Mouse (Mus musculus): ENCODE results near the gene Lmo2.
"Not testable (repeated sequence)": the region's sequence is repeated elsewhere in the genome, so short reads cannot be mapped to it uniquely, and the experiment has no call there.

Gene Lmo2

GRCm38 (mm10) chr2:103977716-103978115 is 19.9 kb downstream of the Lmo2 start:
- no peak for DNase-seq (ENCODE audit: low read depth, low spot score)

DNA sequence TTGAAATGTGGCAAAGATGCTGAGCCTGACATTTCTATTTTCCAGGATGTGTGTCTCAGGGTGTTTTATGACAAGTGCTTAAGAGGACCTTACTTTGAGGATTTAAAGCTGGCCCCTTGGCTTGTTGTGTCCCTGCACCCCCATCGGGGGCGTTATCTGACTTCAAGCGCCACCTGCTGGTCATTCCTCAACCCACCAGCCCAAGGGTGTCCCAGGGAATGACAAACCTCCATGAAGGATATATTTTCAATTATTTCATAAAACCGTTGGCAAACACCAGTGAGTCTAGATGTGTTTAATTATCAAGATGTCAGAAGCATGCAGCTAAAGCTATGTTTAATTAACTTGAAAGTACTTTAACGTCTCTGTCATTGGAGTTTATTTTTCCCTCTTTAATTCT is 24.5 kb downstream of the Lmo2 start:
- DNase-seq (ENCODE audit: low read depth, low spot score): no peak

DNA sequence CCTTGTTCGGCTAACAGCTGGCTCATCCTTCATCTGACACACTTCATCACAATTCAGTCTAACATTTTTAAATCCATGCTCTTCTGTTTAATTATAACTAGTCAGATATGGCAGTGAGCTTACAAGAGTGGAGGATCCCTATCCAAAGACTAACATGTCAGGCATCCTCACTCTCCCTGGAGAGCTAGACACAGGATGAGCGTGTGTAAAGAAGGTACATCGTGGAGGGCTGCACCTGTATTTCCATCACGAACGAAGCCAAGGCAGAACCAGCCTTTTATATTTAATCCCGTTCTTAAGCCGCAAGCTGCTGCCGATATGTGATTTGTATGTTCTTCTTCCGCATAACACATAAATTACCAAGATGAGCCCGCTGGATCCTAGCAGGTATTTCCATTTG is 25.4 kb downstream of the Lmo2 start:
- DNase-seq (ENCODE audit: low read depth, low spot score): no peak

DNA sequence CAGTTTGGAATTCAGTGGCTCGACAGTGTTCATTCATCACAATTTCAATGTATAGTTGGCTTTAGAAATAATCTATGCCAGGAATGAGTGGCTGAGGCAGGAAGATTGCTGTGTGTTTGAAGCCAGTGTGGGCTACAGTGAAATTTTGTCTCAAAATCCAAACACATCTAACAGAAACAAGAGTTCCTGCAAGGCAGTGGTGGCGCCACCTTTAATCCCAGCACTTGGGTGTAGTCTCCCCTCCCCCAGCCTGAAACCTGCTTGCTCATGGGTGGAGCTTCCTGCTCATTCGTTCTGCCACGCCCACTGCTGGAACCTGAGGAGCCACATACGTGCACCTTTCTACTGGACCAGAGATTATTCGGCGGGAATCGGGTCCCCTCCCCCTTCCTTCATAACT is 29.8 kb downstream of the Lmo2 start:
- DNase-seq (ENCODE audit: low read depth, low spot score): not testable (repeated sequence)

- no peak for DNase-seq (ENCODE audit: low read depth, low spot score)
Observed at GRCm38 (mm10) chr2:103989724-103990123, 31.9 kb downstream of the Lmo2 start.

GRCm38 (mm10) chr2:103991303-103991702 is 33.5 kb downstream of the Lmo2 start:
- DNase-seq (ENCODE audit: low read depth, low spot score): no peak

- no peak for DNase-seq (ENCODE audit: low read depth, low spot score)
Observed at GRCm38 (mm10) chr2:103992162-103992561, 34.4 kb downstream of the Lmo2 start.

DNA sequence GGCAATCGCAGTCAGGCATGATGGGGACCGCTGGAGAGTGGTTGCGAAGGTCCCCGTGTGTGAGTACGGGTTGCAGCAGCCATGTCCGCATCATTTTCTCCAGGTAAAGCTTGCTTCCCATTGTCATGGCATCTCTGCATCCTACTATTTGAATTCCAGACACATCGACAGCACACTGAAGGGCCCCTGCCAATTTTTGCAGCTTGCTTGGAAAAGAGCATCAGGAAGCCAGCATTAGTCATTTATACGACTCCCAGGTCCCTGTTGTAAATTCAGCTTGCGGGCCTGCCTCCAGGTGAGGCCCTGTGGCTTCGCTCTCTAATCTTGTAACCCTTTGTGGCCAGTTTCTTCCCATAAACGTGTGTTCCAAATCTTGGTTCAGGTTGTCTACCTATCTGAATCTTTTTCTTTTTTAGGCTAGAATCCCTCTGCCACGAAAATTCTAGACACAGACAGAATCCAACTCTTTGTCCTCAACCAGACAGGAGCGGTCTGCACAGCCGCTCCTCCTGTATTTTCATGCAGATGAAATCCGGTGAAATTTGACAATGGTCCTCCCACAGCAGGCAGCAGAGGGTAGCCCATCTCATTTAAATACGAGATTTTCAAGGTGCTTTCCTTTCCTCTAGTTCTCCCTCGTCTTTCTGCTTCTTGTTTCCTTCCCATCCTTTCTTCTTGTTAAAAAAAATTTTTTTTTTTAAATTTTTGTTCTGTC is 35.0 kb downstream of the Lmo2 start:
- no peak for DNase-seq (ENCODE audit: low read depth, low spot score)

- DNase-seq (ENCODE audit: low read depth, low spot score): no peak
Observed at GRCm38 (mm10) chr2:104001076-104001475, 43.3 kb downstream of the Lmo2 start.

DNA sequence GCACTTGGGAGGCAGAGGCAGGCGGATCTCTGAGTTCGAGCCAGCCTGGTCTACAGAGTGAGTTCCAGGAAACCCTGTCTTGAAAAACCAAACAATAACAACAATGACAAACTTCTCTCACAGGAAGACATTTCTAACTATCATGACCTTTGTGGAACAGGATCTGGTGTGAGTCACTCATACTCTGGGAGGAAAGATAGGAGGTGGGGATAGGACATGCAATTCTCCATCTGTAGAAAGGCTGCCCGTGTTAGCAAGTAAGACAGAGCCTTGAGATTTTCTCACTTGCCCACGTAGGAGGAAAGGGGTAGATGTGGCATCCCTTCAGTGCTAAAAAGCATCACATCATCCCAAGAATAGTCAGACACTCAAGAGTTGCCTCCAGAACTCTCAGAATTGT is 44.1 kb downstream of the Lmo2 start:
- DNase-seq (ENCODE audit: low read depth, low spot score): no peak

- DNase-seq (ENCODE audit: low read depth, low spot score): no peak
Observed at GRCm38 (mm10) chr2:104002711-104003413, 45.1 kb downstream of the Lmo2 start.

GRCm38 (mm10) chr2:104007793-104008519 is 50.2 kb downstream of the Lmo2 start:
- DNase-seq (ENCODE audit: low read depth, low spot score): no peak

GRCm38 (mm10) chr2:104008853-104009252 is 51.1 kb downstream of the Lmo2 start:
- not testable (repeated sequence) for DNase-seq (ENCODE audit: low read depth, low spot score)

- no peak for DNase-seq (ENCODE audit: low read depth, low spot score)
Observed at GRCm38 (mm10) chr2:104023096-104023495, 65.3 kb downstream of the Lmo2 start.

DNA sequence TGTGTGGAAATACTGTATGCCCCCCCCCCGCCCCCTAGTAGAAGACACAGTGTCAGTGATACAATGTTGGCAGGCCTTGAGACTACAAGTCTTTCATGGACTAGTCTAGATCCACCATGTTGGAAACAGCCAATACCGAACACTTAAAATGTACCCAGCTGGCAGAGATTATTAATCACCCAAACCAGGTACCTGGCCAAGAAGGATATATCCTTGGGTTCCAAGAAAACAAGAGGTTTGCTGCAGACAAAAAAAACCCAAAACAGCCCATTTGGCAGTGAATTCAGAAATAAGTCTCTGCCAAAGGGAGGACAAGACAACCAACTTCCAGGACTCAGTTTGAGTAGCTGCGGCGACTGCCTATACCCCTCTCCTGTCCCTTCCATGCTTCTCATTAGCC is 66.9 kb downstream of the Lmo2 start:
- no peak for DNase-seq (ENCODE audit: low read depth, low spot score)

DNA sequence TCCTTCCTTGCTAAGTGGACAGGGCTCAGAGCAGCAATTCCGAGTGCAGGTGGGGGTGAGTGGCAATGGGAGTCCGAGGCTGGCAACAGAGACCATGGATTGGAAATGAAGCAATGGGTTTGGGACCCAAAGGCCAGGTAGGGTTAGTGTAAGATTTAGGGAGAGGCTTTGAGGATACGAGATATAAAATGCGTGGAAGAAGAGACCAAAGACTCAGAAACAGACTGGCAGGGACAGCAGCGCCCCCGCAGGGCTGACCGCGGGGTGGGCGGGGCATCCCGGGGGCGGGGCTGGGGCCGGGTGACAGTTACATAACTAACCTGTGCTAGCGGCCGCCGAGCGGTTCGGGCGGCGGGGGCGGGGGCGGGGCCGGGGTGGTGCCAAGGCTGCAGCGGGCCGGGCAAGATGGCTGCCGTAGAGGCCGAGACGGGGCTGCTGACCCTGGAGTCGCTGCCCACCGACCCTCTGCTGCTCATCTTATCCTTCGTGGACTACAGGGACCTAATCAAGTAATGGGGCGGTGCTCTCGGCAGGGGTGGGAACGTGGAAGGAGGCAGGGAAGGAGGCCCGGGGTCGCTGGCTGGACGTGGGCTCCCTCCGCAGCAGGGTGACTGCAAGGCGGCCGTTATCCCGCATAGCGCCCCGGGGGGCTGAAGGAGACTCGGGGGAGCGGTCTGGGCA is 69.8 kb downstream of the Lmo2 start, which contains the start of gene Fbxo3:
Gene Fbxo3, plus strand, starts transcription at position 264 of the 681 bp plus-strand sequence.
- no peak for DNase-seq (ENCODE audit: low read depth, low spot score)

GRCm38 (mm10) chr2:104028139-104028723 is 70.4 kb downstream of the Lmo2 start, which contains the start of gene 4931422A03Rik:
TSS of gene 4931422A03Rik (minus strand) at chr2:104028361.
- DNase-seq (ENCODE audit: low read depth, low spot score): no peak

- DNase-seq (ENCODE audit: low read depth, low spot score): no peak
Observed at GRCm38 (mm10) chr2:104029074-104029473, 71.3 kb downstream of the Lmo2 start.

- no peak for DNase-seq (ENCODE audit: low read depth, low spot score)
Observed at GRCm38 (mm10) chr2:104030381-104030780, 72.6 kb downstream of the Lmo2 start.

Data from brain, embryonic 18.5 days (tissue).